ENCODE assay signal across 8 mouse cellular contexts in genomic region chr9:24503067-24503857, GRCm38 (mm10). TPM values are rescaled to one million over a fixed set of nuclear protein-coding genes. Genes with fewer than 3 reads are reported as not detected.
A peak's percentile ranks its signal among the peaks of the same experiment; 100 is the strongest.
DNase-seq lines count a peak whose midpoint lies in the region; ATAC-seq and TF ChIP-seq lines count a peak whose summit lies in the region.

Gene Dpy19l1, minus strand, starts transcription at chr9:24503140.

- peak within 1 kb of the TSS; percentile 71 for H3K4me2 ChIP-seq in forebrain, embryonic 13.5 days
- H3K4me2 ChIP-seq in liver, embryonic 15.5 days: peak within 1 kb of the TSS; percentile 84
- H3K4me2 ChIP-seq in neural tube, embryonic 11.5 days (ENCODE audit: low read depth): peak within 1 kb of the TSS; percentile 68
- H3K4me2 ChIP-seq in stomach, embryonic 16.5 days (ENCODE audit: low read depth, low read length): peak within 1 kb of the TSS; percentile 83

- H3K9ac ChIP-seq in ES-Bruce4 (ENCODE audit: low read depth, poor library complexity, severe bottlenecking): peak within 1 kb of the TSS; percentile 94
- H3K9ac ChIP-seq in forebrain, embryonic 13.5 days: peak within 1 kb of the TSS; percentile 86
- peak within 1 kb of the TSS; percentile 90 for H3K9ac ChIP-seq in liver, embryonic 15.5 days
- H3K9ac ChIP-seq in neural tube, embryonic 11.5 days (ENCODE audit: low read length): peak within 1 kb of the TSS; percentile 86
- H3K9ac ChIP-seq in stomach, embryonic 16.5 days (ENCODE audit: low read length): peak within 1 kb of the TSS; percentile 87

- H3K9me3 ChIP-seq in ES-Bruce4 (replicated peaks; ENCODE audit: control insufficient read depth, insufficient read depth, low read length, poor library complexity, severe bottlenecking): no peaks in the 10 kb centered on the region
- H3K9me3 ChIP-seq in forebrain, embryonic 13.5 days (replicated peaks): no peaks in the 10 kb centered on the region
- no peaks in the 10 kb centered on the region for H3K9me3 ChIP-seq in liver, embryonic 15.5 days (replicated peaks)
- no peaks in the 10 kb centered on the region for H3K9me3 ChIP-seq in neural tube, embryonic 11.5 days (ENCODE audit: control insufficient read depth, low read length)
- H3K9me3 ChIP-seq in stomach, embryonic 16.5 days (replicated peaks; ENCODE audit: control insufficient read depth, low read length): 0 out of 2 replicates have a peak, but pooled peaks cover 6% of the 10 kb centered on the region

- intact Hi-C loops in heart, postnatal 10 days (cut with DNase I): loop anchor here (10.0 kb wide), 1 partner anchor 752 kb away; the partner anchor contains the start of gene Sept7

- TF ChIP-seq CTCF in ES-Bruce4 (IDR thresholded peaks at IDR 0.05; ENCODE audit: low read depth, low read length): no peak

- WGBS in forebrain, embryonic 13.5 days: under 1% methylated on average over 83 of the region's 99 CpGs
- WGBS in liver, embryonic 15.5 days (ENCODE audit: insufficient replicate concordance): under 1% methylated on average over 97 of the region's 99 CpGs
- under 1% methylated on average over 65 of the region's 99 CpGs for WGBS in neural tube, embryonic 11.5 days
- WGBS in stomach, embryonic 16.5 days: under 1% methylated on average over 97 of the region's 99 CpGs

- H3K36me3 ChIP-seq in ES-Bruce4 (ENCODE audit: control insufficient read depth, insufficient read depth, low read length, poor library complexity, severe bottlenecking): no peaks in the 10 kb centered on the region
- no peaks in the 10 kb centered on the region for H3K36me3 ChIP-seq in forebrain, embryonic 13.5 days (ENCODE audit: poor library complexity, severe bottlenecking)
- 0 out of 2 replicates have a peak, but pooled peaks cover 10% of the 10 kb centered on the region for H3K36me3 ChIP-seq in liver, embryonic 15.5 days (replicated peaks)
- no peaks in the 10 kb centered on the region for H3K36me3 ChIP-seq in neural tube, embryonic 11.5 days (ENCODE audit: control insufficient read depth, insufficient read depth, low read length)
- no peaks in the 10 kb centered on the region for H3K36me3 ChIP-seq in stomach, embryonic 16.5 days (ENCODE audit: control insufficient read depth, insufficient read depth, low read length)

- H3K4me1 ChIP-seq in ES-Bruce4 (ENCODE audit: control insufficient read depth, insufficient read depth, low read length): no peaks in the 10 kb centered on the region
- H3K4me1 ChIP-seq in forebrain, embryonic 13.5 days: peaks cover 34% of the 10 kb centered on the region
- H3K4me1 ChIP-seq in liver, embryonic 15.5 days (replicated peaks): peaks cover 54% of the 10 kb centered on the region
- H3K4me1 ChIP-seq in neural tube, embryonic 11.5 days (ENCODE audit: control insufficient read depth, insufficient read depth, low read length): peaks cover 13% of the 10 kb centered on the region
- peaks cover 10% of the 10 kb centered on the region; the same call in 1 of the 2 replicates for H3K4me1 ChIP-seq in stomach, embryonic 16.5 days (ENCODE audit: control insufficient read depth, insufficient read depth, low read length)

- peak; percentile 94 to 96 for DNase-seq in heart, postnatal 10 days
- peak; percentile 96 to 97 for DNase-seq in kidney, postnatal 4 days
- peak; percentile 96 for DNase-seq in neural tube, embryonic 11.5 days (ENCODE audit: low spot score)

- H3K4me3 ChIP-seq in ES-Bruce4 (ENCODE audit: low read depth, low read length): peak within 1 kb of the TSS; percentile 80
- H3K4me3 ChIP-seq in forebrain, embryonic 13.5 days: peak within 1 kb of the TSS; percentile 73
- peak within 1 kb of the TSS; percentile 87 for H3K4me3 ChIP-seq in liver, embryonic 15.5 days (replicated peaks)
- H3K4me3 ChIP-seq in neural tube, embryonic 11.5 days (ENCODE audit: low read depth, low read length): peak within 1 kb of the TSS; percentile 75
- H3K4me3 ChIP-seq in stomach, embryonic 16.5 days (replicated peaks; ENCODE audit: low read length): peak within 1 kb of the TSS; percentile 77

- H3K27ac ChIP-seq in ES-Bruce4 (ENCODE audit: insufficient read depth, low read length): peak within 1 kb of the TSS; percentile 37; the same call in 1 of the 2 replicates
- H3K27ac ChIP-seq in forebrain, embryonic 13.5 days: peak within 1 kb of the TSS; percentile 91
- H3K27ac ChIP-seq in liver, embryonic 15.5 days (replicated peaks): peak within 1 kb of the TSS; percentile 93
- peak within 1 kb of the TSS; percentile 91 for H3K27ac ChIP-seq in neural tube, embryonic 11.5 days (ENCODE audit: low read depth, low read length)
- peak within 1 kb of the TSS; percentile 87 for H3K27ac ChIP-seq in stomach, embryonic 16.5 days (ENCODE audit: low read length)

- ATAC-seq in cerebellum, adult (ENCODE audit: insufficient number of reproducible peaks, low FRiP score, low TSS enrichment): peak; percentile 96
- ATAC-seq in forebrain, embryonic 13.5 days: peak; percentile 97
- ATAC-seq in liver, embryonic 15.5 days (ENCODE audit: insufficient read depth): peak; percentile 96
- peak; percentile 96 for ATAC-seq in neural tube, embryonic 11.5 days (ENCODE audit: insufficient read depth, low FRiP score, low TSS enrichment)
- peak; percentile 96 for ATAC-seq in stomach, embryonic 16.5 days (ENCODE audit: insufficient read depth, low FRiP score)

- peak; percentile 15 for TF ChIP-seq POLR2A in ES-Bruce4 (IDR thresholded peaks at IDR 0.05; ENCODE audit: insufficient read depth, low read length)

- TF ChIP-seq EP300 in ES-Bruce4 (IDR thresholded peaks at IDR 0.05; ENCODE audit: insufficient read depth, low read depth, low read length): no peak

- no peaks in the 10 kb centered on the region for H3K27me3 ChIP-seq in ES-Bruce4 (ENCODE audit: control insufficient read depth, insufficient read depth, low read length, poor library complexity, severe bottlenecking)
- no peaks in the 10 kb centered on the region for H3K27me3 ChIP-seq in forebrain, embryonic 13.5 days
- H3K27me3 ChIP-seq in liver, embryonic 15.5 days: no peaks in the 10 kb centered on the region
- H3K27me3 ChIP-seq in neural tube, embryonic 11.5 days (ENCODE audit: control insufficient read depth, insufficient read depth, low read length): no peaks in the 10 kb centered on the region
- H3K27me3 ChIP-seq in stomach, embryonic 16.5 days (ENCODE audit: control insufficient read depth, insufficient read depth, low read length): no peaks in the 10 kb centered on the region

RNA-seq across cellular contexts. Expression of gene Dpy19l1, which starts in this region (rescaled TPM):
- 35.5 and 39.7 TPM in 2 replicates for polyA plus RNA-seq in ES-Bruce4 (2011; ENCODE audit: insufficient read depth, insufficient read length, low read depth, missing spikeins)
- 16.3 and 21.1 TPM in 2 replicates for polyA plus RNA-seq in forebrain, embryonic 13.5 days (2015; fragmentation: Nextera tagmentation; extraction: Ambion mirVana)
- total RNA-seq in heart, postnatal 10 days (2021): 10 to 100 TPM; 16.9 to 19.0 TPM
- polyA plus RNA-seq in liver, embryonic 15.5 days (2015; fragmentation: Nextera tagmentation; extraction: Ambion mirVana): 12.3 and 13.4 TPM in 2 replicates
- 24.4 and 25.1 TPM in 2 replicates for polyA plus RNA-seq in neural tube, embryonic 11.5 days (2014; fragmentation: Nextera tagmentation; extraction: Ambion mirVana)
- 6.4 TPM in 2 replicates for polyA plus RNA-seq in stomach, embryonic 16.5 days (2015; fragmentation: Nextera tagmentation; extraction: Ambion mirVana)

Comparison
In these comparisons a context has a peak if more than half of its experiments do, and no peak if none do; other contexts are left out.
1. Peak in every context shown above with its lines: DNase-seq, ATAC-seq, H3K4me3 ChIP-seq and H3K27ac ChIP-seq.
2. H3K27ac ChIP-seq: peak in every context shown above with its lines; median percentile 93 in liver, embryonic 15.5 days; 91 in forebrain, embryonic 13.5 days; 91 in neural tube, embryonic 11.5 days; 87 in stomach, embryonic 16.5 days; 37 in ES-Bruce4.